Mouse (Mus musculus): ENCODE data around the gene Vps53. TPM values are rescaled to one million over a fixed set of nuclear protein-coding genes. Genes with fewer than 3 reads are reported as not detected.
"Not testable (repeated sequence)": the region's sequence is repeated elsewhere in the genome, so short reads cannot be mapped to it uniquely, and the experiment has no call there.

Vps53 gene
- total RNA-seq (2018; cell fraction: chromatin; rRNA removed) = 10 to 100 TPM; 17.1 to 98.0 (median 84.4) TPM
- total RNA-seq (2018; cell fraction: cytosol; rRNA removed) = 10 to 100 TPM; 30.6 to 46.3 (median 39.8) TPM
- total RNA-seq (2018; cell fraction: nucleus; rRNA removed) = 10 to 100 TPM; 16.2 to 79.5 (median 44.3) TPM
- 40.3 to 55.9 TPM (median 45.5 TPM) in 3 replicates for polyA plus RNA-seq (2018)

DNA sequence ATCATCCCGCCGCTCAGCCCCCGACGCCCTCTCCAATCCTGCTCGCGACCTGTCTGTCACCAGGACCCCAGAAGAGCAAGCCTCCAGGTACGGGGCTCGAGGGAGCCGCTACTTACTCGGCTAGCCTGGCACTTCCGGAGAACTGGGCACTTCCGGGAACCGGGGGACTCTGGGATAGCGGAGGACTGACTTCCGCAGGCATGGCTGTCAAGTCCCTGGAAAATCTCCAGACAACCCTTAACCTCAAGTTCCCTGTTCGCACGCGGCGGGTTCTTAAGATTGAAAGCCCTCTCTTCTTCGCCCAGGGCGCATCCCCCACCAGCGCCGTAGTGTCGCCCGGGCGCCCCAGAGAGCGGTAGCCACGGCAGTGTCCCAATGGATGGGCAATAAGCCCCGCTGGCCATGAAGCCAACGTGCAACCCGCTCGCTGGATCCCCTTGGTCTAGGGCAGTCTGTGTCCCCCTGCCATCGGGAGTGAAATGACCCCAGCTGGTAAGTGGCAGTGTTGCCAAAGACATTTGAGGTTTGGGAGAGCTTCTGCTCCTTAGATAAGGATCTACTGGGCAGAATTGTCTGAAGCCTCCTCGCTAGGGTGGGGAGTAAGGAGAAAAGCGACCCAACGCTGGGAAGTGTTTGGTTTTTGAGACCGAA, at the start of gene Vps53, which contains the start of gene Fam57a:
TSS of gene Vps53 (minus strand) at position 153 of the 651 bp plus-strand sequence.
TSS of gene Fam57a (plus strand) at position 177 of the 651 bp plus-strand sequence.
- Histone ChIP-seq H3K4me3 (ENCODE audit: inconsistent target) (peak within 1 kb of the TSS; percentile 98), H3K36me3 (ENCODE audit: inconsistent target) (0 out of 2 replicates have a peak, but pooled peaks cover under 1% of the 10 kb centered on the region)
- WGBS (ENCODE audit: missing documents) = under 1% methylated on average over 37 of the region's 37 CpGs

DNA sequence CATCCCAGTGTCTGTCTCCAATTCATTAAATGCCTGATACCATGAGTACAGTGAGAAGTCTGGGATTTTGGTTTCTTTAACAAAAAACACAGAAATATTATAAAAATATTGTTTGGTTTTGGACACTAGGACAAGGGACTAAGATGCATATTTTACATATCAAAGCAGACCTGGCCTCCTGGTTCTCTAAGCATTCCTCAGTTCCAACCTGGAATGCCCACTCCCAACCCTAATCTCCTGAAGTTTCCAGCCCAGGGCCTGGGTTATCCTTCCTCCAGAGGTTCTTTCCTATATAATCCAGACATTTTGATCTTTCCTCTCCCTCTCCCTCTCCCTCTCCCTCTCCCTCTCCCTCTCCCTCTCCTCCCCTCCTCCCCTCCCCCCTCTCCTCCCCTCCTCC, 45.6 kb upstream of the Vps53 start:
- Histone ChIP-seq H3K27ac (no peak overlapping the region), H3K4me3 (ENCODE audit: inconsistent target) (no peak overlapping the region), H3K79me2 (ENCODE audit: inconsistent target) (no peaks in the 10 kb centered on the region), H3K36me3 (ENCODE audit: inconsistent target) (peaks cover 26% of the 10 kb centered on the region)

More for the DNA sequence above, at the start of gene Vps53, which contains the start of gene Fam57a:
- Histone ChIP-seq H3K27ac (peak within 1 kb of the TSS; percentile 52), H3K79me2 (ENCODE audit: inconsistent target) (peaks cover 48% of the 10 kb centered on the region)

DNA sequence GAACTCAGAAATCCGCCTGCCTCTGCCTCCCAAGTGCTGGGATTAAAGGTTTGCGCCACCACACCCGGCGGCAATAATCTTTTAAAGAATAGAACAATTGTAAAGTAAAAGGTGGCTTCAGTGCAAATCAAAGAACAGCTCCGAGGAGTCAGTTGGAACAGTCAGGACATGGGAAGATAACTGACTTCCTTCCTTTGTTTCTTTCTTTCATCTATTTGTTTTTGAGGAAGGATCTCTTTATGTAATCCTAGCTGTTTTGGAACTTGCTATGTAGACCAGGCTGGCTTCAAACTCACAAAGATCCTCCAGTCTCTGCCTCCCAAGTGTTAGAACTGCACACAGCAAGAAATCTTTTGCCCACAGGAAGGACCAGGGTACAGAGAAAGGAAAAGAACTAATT, 45.2 kb upstream of the Vps53 start:
- WGBS (ENCODE audit: missing documents) = 94% methylated on average over 5 of the region's 5 CpGs
- Histone ChIP-seq H3K36me3 (ENCODE audit: inconsistent target) (peaks cover 26% of the 10 kb centered on the region), H3K27ac (no peak overlapping the region)

DNA sequence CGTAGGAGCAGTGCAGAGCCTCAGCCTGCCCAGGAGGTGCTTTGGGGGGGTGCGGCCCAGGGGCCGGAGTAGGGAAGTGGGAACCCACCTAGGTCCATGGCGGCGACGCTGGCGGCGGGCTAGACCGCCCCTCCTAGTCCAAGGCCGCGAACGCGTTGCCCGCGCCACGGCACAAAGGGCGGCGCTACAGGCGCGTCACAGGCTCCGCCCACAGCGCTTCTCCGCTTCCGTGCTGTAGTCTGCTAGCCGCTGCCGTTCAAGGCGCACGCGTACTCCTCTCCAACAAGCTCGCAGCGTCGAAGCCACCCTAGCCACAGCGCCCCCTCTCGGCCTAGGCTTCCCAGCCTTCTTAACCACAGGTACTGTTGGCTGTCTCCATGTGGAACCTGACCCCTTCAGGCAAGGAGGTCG, 37.9 kb upstream of the Vps53 start, which contains the start of the genes Dbil5 and Gemin4:
TSS of gene Dbil5 (plus strand) at position 219 of the 411 bp plus-strand sequence.
TSS of gene Gemin4 (minus strand) at position 275 of the 411 bp plus-strand sequence.
- under 1% methylated on average over 35 of the region's 35 CpGs for WGBS (ENCODE audit: missing documents)
- H3K79me2 ChIP-seq (ENCODE audit: inconsistent target) = no peaks in the 10 kb centered on the region
- H3K4me3 ChIP-seq (ENCODE audit: inconsistent target) = peak within 1 kb of the TSS; percentile 78
- H3K27ac ChIP-seq = peak within 1 kb of the TSS; percentile 51
- peaks cover 25% of the 10 kb centered on the region for H3K36me3 ChIP-seq (ENCODE audit: inconsistent target)

More for the DNA sequence above, 45.2 kb upstream of the Vps53 start:
- Histone ChIP-seq H3K4me3 (ENCODE audit: inconsistent target) (no peak overlapping the region), H3K79me2 (ENCODE audit: inconsistent target) (no peaks in the 10 kb centered on the region)

DNA sequence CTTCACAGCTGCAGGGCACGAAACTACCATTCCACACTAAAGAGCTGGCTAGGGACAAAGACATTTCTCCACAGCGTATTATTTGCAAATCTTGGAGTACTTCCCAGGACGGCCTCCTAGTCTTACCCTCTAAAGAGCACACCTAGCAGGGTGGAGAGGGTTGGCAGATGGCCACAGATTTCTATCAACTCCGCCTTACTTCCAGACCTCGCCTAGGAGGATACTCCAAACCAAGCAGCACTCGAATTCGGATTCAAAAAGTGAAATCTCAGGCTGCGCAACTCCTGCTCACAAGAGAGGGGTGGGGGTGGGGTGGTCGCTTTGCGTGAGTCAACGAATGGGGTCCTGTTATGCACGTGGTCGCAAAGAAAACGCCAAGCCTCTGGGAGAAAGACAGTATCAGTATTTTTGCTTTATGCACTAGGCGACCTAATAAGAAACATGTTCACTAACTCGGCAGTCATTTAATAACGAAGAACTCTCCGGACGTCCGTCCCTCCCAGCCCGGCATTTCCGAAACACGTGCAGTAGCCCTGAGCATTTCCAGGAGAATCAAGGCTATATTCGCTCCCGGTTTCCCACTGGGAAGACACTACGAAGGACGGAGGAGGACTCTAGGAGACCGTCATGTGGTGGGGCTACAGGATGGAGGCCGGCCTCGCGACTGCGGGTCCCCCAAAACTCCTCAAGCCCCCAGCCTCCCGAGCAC, 37.4 kb upstream of the Vps53 start:
- Histone ChIP-seq H3K27ac (peak overlapping the region; percentile 51), H3K79me2 (ENCODE audit: inconsistent target) (no peaks in the 10 kb centered on the region), H3K36me3 (ENCODE audit: inconsistent target) (peaks cover 24% of the 10 kb centered on the region), H3K4me3 (ENCODE audit: inconsistent target) (peak overlapping the region; percentile 78)
- 5% methylated on average over 33 of the region's 33 CpGs for WGBS (ENCODE audit: missing documents)

DNA sequence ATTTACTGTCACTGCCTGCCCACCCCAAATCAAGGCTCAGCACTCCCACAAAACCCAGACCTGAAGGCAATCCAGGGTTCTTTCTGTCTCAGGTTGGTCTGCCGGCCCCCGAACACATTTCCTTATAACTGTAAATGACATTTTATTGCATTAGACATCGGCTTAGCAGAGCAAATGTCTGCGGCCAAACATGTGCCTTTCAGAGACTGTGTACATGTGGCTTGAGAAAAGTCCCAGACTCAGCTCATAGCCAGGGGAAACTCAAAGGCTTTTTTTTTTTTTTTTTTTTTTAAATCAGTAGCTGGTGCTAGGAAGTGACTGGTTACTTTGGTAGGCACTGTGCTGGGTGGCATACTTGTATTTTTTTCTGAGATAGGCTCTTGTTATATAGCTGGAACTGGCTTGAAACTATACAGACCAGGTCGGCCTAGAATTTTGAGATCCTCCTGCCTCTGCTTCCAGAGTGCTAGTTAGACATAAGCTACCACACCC, 36.6 kb upstream of the Vps53 start:
- H3K36me3 ChIP-seq (ENCODE audit: inconsistent target) = peaks cover 17% of the 10 kb centered on the region
- no peak overlapping the region for H3K27ac ChIP-seq
- H3K4me3 ChIP-seq (ENCODE audit: inconsistent target) = peak overlapping the region; percentile 78; the same call in 1 of the 2 replicates
- H3K79me2 ChIP-seq (ENCODE audit: inconsistent target) = no peaks in the 10 kb centered on the region
- 81% methylated on average over 5 of the region's 5 CpGs for WGBS (ENCODE audit: missing documents)

DNA sequence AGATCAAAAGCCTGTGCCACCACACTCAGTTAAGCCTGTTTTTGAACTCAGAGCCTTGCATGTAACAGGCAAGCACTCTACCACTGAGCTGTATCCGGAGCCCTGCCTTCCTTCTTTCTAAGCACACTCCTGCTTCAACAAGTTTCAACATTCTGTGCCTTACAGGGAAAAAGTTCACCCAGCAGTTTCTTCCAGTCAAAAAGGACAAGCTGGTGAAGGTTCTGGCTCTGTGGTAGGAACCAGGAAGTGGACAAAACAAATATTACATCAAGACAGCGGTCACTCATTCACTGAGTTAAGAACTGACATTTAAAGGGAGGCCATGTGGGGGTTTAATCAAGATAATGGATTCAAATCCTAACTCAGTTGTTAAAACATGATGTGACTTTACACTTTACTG, 35.6 kb upstream of the Vps53 start:
- Histone ChIP-seq H3K79me2 (ENCODE audit: inconsistent target) (no peaks in the 10 kb centered on the region), H3K4me3 (ENCODE audit: inconsistent target) (no peak overlapping the region), H3K36me3 (ENCODE audit: inconsistent target) (peaks cover 14% of the 10 kb centered on the region; the same call in 1 of the 2 replicates), H3K27ac (no peak overlapping the region)
- WGBS (ENCODE audit: missing documents) = 83% methylated on average over 2 of the region's 2 CpGs

DNA sequence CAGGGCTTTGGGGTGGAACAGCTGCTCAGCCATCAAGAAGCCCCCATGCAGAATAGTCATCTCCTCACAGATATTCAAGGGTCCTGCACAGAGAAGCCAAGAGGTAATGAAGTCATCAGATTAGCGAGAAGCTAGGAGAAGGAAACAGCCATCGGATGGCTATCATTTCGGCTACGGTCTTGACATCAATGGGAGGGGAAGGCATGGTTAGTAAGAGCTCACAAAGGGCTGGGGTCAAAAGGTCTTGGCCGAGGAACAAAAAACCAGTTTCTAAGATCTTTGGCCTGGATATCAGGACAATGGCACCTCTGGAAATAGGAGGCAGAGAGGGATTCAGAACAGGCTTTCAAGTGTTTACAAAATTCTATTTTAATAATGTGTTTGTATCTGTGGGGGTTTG, 34.4 kb upstream of the Vps53 start:
- peaks cover 14% of the 10 kb centered on the region; the same call in 1 of the 2 replicates for H3K36me3 ChIP-seq (ENCODE audit: inconsistent target)
- H3K79me2 ChIP-seq (ENCODE audit: inconsistent target) = no peaks in the 10 kb centered on the region
- no peak overlapping the region for H3K4me3 ChIP-seq (ENCODE audit: inconsistent target)
- WGBS (ENCODE audit: missing documents) = 100% methylated on average over 5 of the region's 5 CpGs
- H3K27ac ChIP-seq = no peak overlapping the region

DNA sequence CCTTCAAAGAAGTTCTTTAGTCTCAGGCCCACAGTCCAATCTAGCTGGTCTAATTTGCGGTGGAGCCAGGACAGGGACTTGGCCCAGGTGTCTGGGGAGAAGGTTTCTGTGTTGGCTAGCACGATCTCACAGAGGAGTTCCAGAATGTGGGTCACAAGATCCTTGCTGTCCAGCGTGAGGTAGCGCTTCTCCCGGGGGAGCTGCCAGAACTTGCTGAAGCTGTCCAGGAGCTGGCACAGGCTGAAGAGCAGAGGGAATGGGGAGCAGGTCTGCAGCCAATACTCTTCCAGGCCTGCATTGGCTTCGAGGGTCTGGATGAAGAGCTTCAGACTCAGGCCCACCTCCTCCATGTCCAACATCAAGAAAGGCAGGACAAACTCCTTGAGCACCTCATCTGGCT, 32.1 kb upstream of the Vps53 start:
- not testable (repeated sequence) for H3K4me3 ChIP-seq (ENCODE audit: inconsistent target); H3K27ac ChIP-seq; H3K79me2 ChIP-seq (ENCODE audit: inconsistent target)
- H3K36me3 ChIP-seq (ENCODE audit: inconsistent target) = peaks cover 14% of the 10 kb centered on the region; the same call in 1 of the 2 replicates
- WGBS (ENCODE audit: missing documents) = 91% methylated on average over 1 of the region's 6 CpGs

DNA sequence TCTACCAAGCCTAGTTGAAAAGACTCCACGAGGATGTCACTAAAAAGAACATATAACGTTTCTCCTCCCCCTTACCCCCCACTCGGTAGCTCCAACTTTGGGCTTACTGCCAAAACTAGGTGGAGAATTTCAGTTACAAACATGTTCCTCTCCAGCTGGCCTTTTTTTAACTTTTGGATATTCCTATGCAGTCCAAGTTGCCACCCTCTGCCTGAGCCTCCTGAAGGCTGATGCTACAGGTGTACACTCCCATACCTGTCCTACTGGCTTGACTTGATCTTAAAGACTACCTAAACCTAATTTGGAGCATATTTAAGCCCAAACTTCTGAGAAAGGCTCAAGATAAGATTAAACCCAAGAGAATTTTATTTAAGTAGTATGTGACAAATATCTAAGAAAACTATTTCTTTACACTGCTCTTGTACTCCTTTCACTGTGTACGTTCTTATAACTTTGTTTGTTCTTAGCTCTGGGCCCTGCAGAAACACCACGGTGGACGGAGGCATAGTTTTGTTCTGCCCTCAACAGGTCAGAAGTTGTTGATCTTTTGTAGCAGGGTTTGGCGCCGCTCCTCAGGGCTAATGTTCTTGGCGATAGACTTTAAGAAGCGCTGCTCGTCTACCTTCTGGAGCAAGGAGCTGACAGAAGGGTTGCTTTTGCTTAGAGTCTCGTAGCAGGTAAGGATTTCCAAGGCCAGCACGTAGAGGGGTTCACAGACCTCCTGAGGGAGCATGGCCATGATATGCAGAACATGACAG, 31.0 kb upstream of the Vps53 start:
- H3K36me3 ChIP-seq (ENCODE audit: inconsistent target) = peaks cover 14% of the 10 kb centered on the region; the same call in 1 of the 2 replicates
- no peak overlapping the region for H3K27ac ChIP-seq
- WGBS (ENCODE audit: missing documents) = 85% methylated on average over 13 of the region's 13 CpGs
- H3K4me3 ChIP-seq (ENCODE audit: inconsistent target) = no peak overlapping the region
- H3K79me2 ChIP-seq (ENCODE audit: inconsistent target) = no peaks in the 10 kb centered on the region

DNA sequence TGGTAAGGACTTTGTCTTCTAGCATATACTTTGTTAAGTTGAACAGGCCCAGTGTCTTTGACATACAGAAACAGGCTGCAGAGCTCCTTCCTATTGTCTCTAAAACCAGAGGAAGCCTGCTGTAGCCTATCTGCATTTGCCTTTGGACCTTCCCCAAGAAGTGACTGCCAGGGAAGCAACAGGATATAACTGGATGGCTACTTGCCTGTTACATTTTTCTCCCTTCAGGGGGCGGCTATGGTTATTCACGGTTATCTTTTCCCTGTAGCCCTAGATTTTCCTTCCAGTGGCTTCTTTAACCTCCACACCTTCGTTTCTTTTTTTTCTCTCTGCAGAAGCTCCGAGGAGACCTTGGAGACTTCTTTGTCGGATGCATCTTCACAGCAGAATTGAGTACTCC, 27.3 kb upstream of the Vps53 start:
- Histone ChIP-seq H3K79me2 (ENCODE audit: inconsistent target) (no peaks in the 10 kb centered on the region), H3K36me3 (ENCODE audit: inconsistent target) (no peaks in the 10 kb centered on the region; the same call in 1 of the 2 replicates), H3K4me3 (ENCODE audit: inconsistent target) (no peak overlapping the region), H3K27ac (no peak overlapping the region)
- WGBS (ENCODE audit: missing documents) = 93% methylated on average over 5 of the region's 5 CpGs

DNA sequence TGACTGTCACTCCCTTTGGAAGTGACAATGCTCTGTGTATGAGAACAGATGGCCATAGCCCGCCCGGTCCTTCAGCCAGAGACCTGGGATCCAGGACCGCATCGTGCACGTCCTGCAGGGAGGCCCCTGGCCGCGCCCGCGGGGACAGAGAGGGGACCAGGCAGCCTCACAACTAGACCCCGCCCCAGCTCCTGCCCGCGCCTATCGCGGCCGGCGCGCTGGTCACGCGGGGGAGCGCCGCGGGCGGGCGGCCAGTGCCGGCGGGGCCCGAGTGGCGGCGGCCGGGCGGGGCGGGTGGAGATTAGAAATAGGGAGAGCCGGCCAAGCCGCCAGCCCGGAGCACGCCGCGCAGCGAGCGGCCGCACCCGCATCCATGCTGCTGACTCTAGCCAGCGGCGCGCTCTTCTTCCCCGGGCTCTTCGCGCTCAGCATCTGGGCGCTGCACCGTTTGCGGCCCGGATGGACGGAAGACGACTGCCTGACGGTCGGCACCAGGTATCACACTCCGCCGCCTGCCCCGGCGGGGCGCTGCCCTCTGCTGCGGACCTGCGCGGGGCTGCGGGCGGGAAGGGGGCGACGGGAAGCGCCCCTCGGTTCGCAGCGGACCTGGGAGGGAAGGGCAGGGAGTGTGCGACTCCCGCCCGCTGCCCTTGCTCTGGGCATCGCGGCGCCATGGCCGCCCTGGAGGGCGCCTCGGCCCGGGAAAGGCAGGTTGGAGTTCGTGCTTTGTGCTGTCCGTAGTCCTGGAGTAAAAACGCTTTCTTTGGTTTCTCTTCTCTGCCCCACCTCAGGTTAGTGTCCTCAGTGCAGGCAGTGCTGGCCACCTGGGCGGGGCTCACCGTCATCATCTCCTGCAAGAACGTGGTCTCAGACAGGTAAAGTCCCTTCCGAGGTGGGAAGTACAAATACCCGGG, 22.6 kb upstream of the Vps53 start:
- Histone ChIP-seq H3K27ac (no peak overlapping the region), H3K36me3 (ENCODE audit: inconsistent target) (no peaks in the 10 kb centered on the region), H3K79me2 (ENCODE audit: inconsistent target) (no peaks in the 10 kb centered on the region), H3K4me3 (ENCODE audit: inconsistent target) (peak overlapping the region; percentile 39)
- WGBS (ENCODE audit: missing documents) = 2% methylated on average over 90 of the region's 90 CpGs

DNA sequence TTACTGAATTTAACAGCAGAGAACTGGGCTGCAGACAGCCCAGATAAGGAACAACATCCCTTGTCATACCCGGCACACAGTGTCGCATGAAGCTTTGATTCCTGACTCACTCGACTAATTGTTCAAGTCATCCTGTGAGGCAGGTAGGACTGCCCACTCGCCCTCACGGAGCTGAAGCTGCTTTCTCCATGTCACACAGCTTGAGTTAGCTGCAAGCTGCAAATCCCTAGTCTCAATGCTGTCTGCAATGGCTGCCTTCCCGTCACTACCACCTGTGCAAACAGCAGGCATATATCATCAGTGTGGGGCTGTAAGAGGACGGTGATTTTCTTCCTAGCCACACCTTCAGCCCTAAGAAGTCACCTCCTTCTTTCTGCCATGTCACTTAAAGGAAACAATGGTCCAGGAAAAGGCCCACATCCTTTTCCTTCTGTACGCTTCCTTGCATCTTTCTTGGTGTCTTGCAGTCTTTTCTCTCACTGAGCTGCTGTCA, 17.6 kb upstream of the Vps53 start:
- 86% methylated on average over 8 of the region's 8 CpGs for WGBS (ENCODE audit: missing documents)

More for the DNA sequence above, 17.6 kb upstream of the Vps53 start:
- Histone ChIP-seq H3K36me3 (ENCODE audit: inconsistent target) (no peaks in the 10 kb centered on the region), H3K79me2 (ENCODE audit: inconsistent target) (no peaks in the 10 kb centered on the region), H3K4me3 (ENCODE audit: inconsistent target) (no peak overlapping the region), H3K27ac (no peak overlapping the region)
